Mouse (Mus musculus) CH12F3 (cell line): Measurements from ENCODE around the gene Gm21748.
"Not testable (repeated sequence)": the region's sequence is repeated elsewhere in the genome, so short reads cannot be mapped to it uniquely, and the experiment has no call there.

Experiments
- in situ Hi-C: fragments of 300-500 bp; cut with MboI; formaldehyde crosslinking; loops from 2 replicates; pipeline ENCODE4 v1.14.3; 2020; ENCODE audit warnings: low sequenced_read_pairs

Gm21748 gene

DNA sequence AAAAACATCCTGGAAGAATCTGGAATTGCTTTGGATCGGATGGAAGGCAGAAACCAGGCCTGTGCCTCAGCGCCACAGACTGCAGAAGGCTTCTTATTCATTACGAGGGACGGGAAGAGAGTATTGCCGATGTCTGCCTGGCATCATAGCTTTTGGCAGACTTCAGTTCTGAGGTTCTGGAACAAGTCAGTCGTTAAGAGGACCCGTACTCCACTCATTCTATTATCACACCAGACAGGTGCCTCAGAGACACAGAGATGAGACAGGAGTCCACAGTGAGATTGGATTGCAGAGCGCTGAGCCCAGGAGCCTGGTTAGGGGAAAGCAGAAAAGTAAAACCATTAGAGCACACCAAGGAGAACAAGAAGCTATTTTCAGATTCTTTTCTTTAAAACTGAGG, at the start of gene Gm21748:
Gm21748 (minus strand) TSS at position 101 of the 400 bp plus-strand sequence.
- in situ Hi-C loops = not testable (repeated sequence)
